Mouse (Mus musculus): ENCODE measurements at regions not wholly inside any gene's neighbourhood (a gene's known extent, or its start where the extent isn't known, plus 50 kb on each side); places are given as distances from the start of the nearest gene placed in this dataset.

DNA sequence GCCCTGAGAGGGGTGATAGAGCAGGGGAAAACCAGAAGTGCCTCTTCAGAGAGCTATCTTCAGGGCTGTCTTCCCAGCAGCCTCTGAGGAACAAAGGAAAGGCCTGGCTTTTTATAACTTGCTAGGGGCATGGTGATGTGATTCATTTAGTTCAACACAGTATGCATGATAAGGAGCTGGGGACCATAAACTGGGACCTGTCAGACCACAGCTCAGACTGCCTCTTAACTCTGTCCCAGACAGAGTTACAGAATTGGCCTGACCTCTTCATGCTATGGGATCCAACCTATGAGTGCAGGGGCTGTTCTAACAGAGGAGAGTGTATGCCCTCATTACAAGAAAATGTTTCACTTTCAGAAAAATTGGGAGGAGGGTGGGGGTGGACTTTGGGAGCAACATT, 59.3 kb upstream of the Il12b start:
- DNase-seq = no peak

- no peak for DNase-seq
Observed at GRCm38 (mm10) chr11:44348308-44348707, 51.6 kb upstream of the Il12b start.

GRCm38 (mm10) chr11:44349546-44349945, 50.3 kb upstream of the Il12b start:
- DNase-seq = no peak
